Mouse (Mus musculus) intestine, embryonic 14.5 days (tissue): ENCODE measurements at regions not wholly inside any gene's neighbourhood (a gene's known extent, or its start where the extent isn't known, plus 50 kb on each side); places are given as distances from the start of the nearest gene placed in this dataset.

Experiments used
- ATAC-seq: fragments of 200-750 bp; cut with Nextera tagmentation; replicated peaks from 2 replicates; pipeline ENCODE4 v1.8.0; 2017; ENCODE audit warnings: low read depth, moderate number of reproducible peaks, moderate TSS enrichment, moderate library complexity; ENCODE audit not compliant: low FRiP score, low TSS enrichment
- DNase-seq: peaks from one replicate; pipeline ENCODE4 v3.0.0-alpha.2; 2018; ENCODE audit warnings: low spot score
- H3K27ac ChIP-seq: fragments of 300-500 bp; sonication (generic); 2 replicates; pipeline ENCODE4 v1.5.1; 2014; ENCODE audit warnings: low read depth, mild to moderate bottlenecking, control low read depth
- H3K27me3 ChIP-seq: fragments of 300-500 bp; sonication (generic); replicated peaks from 2 replicates; pipeline ENCODE4 v1.6.1; 2014; ENCODE audit warnings: low read length, control low read depth; ENCODE audit not compliant: control insufficient read depth, insufficient read depth
- H3K36me3 ChIP-seq: fragments of 300-500 bp; sonication (generic); 2 replicates; pipeline ENCODE4 v1.6.1; 2014; ENCODE audit warnings: low read length, control low read depth; ENCODE audit not compliant: control insufficient read depth, insufficient read depth
- H3K4me1 ChIP-seq: fragments of 300-500 bp; sonication (generic); replicated peaks from 2 replicates; pipeline ENCODE4 v1.6.1; 2014; ENCODE audit warnings: low read length, control low read depth, mixed read lengths; ENCODE audit not compliant: control insufficient read depth, insufficient read depth
- H3K4me2 ChIP-seq: fragments of 300-500 bp; sonication (generic); 2 replicates; pipeline ENCODE4 v1.6.1; 2014; ENCODE audit warnings: low read length
- H3K4me3 ChIP-seq: fragments of 300-500 bp; sonication (generic); 2 replicates; pipeline ENCODE4 v1.5.1; 2014; ENCODE audit warnings: low read depth, low read length, control low read depth, mixed read lengths
- H3K9ac ChIP-seq: fragments of 300-500 bp; sonication (generic); 2 replicates; pipeline ENCODE4 v1.6.1; 2014; ENCODE audit warnings: mild to moderate bottlenecking, low read length
- H3K9me3 ChIP-seq: fragments of 300-500 bp; sonication (generic); 2 replicates; pipeline ENCODE4 v1.6.1; 2016; ENCODE audit warnings: low read length, control low read depth; ENCODE audit not compliant: control insufficient read depth
- WGBS: fragments of 180-500 bp; shearing (Covaris S2); extraction: QIAGEN DNeasy Blood & Tissue Kit; methylation state at CpG from one replicate; pipeline ENCODE4 v1.1.7; 2014; 5-methylcytosine and 5-hydroxymethylcytosine counted together

DNA sequence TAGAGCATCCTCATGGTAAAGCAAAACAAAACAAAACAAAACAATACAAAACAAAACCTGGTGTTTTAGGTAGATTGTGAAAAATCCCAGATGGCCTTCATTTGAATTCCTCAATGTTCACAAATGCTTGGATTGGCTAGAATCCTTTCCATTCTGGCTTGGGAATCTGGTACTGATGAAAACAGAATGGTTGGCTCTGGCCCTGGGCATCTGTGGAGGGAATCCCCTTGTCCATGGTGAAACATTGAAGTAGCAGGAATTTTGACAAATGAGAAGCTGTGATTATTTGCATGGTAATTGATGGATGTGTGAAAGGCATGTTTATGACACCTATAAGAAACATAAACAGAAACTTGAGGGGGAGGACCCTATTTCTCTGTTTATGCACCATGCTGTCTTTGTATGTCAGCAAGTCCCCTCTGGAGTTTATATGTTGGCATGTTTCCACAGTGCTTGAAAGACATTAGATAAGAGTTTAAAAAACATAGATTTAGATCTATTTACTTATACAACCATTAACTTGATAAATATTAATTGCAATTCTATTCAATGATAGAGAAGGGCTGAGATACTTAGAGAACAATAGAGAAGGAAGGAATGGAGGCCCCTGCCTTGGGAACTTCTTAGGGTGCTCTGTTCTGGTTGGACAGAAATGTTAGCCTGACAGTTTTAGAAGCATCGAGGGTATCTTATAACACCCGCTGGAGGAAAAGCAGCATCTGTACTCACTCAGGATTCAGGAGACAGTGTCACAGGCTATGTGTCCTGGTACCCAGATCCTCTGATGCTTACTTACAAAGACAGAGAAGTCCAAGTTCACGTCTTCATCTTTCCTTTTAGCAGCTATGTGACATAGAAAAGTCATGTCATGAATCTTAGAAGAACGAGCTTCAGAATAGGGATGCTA lies 343.3 kb downstream of the Insc start:
- H3K9me3 ChIP-seq = no peaks in the 10 kb centered on the region
- WGBS = 63% methylated on average over 4 of the region's 4 CpGs
- no peak overlapping the region for H3K27ac ChIP-seq
- no peaks in the 10 kb centered on the region for H3K4me1 ChIP-seq
- H3K36me3 ChIP-seq = no peaks in the 10 kb centered on the region
- H3K27me3 ChIP-seq = no peaks in the 10 kb centered on the region
- H3K4me2 ChIP-seq = no peak overlapping the region
- H3K9ac ChIP-seq = no peak overlapping the region
- H3K4me3 ChIP-seq = no peak overlapping the region
- no peak for DNase-seq
- ATAC-seq = no peak

DNA sequence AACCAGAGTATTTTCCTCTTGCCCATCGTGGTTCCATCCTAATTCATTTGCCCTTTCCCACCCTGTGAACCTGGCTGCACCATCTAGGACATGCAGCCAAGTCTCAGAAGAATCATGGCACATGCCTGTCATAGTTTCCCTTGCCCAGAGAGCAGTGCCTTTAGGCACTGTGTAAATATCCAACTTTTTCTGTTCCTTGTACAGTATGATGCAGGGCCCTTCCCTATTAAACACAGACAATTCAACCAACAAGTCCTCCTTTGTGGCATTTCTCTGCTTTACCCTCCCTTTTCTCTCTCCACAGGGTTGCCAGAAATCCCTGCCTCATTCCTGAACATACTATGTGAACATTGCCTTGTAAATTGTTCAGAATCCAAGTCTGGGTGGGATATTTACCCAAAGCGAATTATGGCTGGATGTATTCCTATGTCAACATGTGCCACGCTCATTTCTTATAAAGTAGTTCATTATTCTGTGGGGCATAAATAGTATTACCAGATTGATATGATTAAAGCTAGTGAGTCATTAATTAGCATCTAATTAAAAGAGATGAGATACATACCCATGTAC lies 349.1 kb downstream of the Insc start:
- 71% methylated on average over 3 of the region's 3 CpGs for WGBS
- no peak overlapping the region for H3K27ac ChIP-seq
- H3K27me3 ChIP-seq = no peaks in the 10 kb centered on the region
- no peaks in the 10 kb centered on the region for H3K9me3 ChIP-seq
- ATAC-seq = no peak
- no peaks in the 10 kb centered on the region for H3K36me3 ChIP-seq
- no peak overlapping the region for H3K4me2 ChIP-seq
- no peaks in the 10 kb centered on the region for H3K4me1 ChIP-seq
- no peak for DNase-seq
- no peak overlapping the region for H3K4me3 ChIP-seq
- no peak overlapping the region for H3K9ac ChIP-seq

GRCm38 (mm10) chr7:115106041-115106440 lies 362.5 kb downstream of the Insc start:
- no peak overlapping the region for H3K4me3 ChIP-seq
- no peaks in the 10 kb centered on the region for H3K27me3 ChIP-seq
- DNase-seq = no peak
- no peak overlapping the region for H3K27ac ChIP-seq
- H3K9ac ChIP-seq = no peak overlapping the region
- no peak overlapping the region for H3K4me2 ChIP-seq
- no peak for ATAC-seq
- H3K36me3 ChIP-seq = no peaks in the 10 kb centered on the region
- WGBS = 65% methylated on average over 2 of the region's 2 CpGs
- H3K9me3 ChIP-seq = no peaks in the 10 kb centered on the region
- H3K4me1 ChIP-seq = no peaks in the 10 kb centered on the region

DNA sequence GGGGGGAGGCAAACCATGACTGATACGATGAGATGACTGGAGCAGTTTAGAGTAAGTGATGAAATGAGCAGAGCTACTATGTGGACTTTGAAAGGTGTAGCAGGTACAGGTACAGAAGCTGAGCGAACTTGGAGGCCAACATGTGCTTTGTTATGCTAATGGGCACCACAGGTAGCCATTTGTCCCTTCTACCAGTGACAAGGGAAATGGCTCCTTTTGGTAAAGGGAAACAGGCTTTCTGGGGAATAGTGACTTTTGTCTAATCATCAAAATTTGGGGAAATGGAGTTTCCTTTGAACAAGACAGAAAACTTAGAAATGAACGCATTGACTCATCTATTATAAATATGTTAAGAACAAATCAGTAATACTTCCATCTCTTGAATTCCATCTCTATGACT lies 368.8 kb downstream of the Insc start:
- H3K9me3 ChIP-seq = no peaks in the 10 kb centered on the region
- H3K4me2 ChIP-seq = no peak overlapping the region
- H3K4me1 ChIP-seq = no peaks in the 10 kb centered on the region
- H3K27ac ChIP-seq = no peak overlapping the region
- H3K4me3 ChIP-seq = no peak overlapping the region
- H3K36me3 ChIP-seq = no peaks in the 10 kb centered on the region
- DNase-seq (no peak), ATAC-seq (no peak)
- H3K9ac ChIP-seq = no peak overlapping the region
- no peaks in the 10 kb centered on the region for H3K27me3 ChIP-seq
- WGBS = 54% methylated on average over 3 of the region's 3 CpGs

DNA sequence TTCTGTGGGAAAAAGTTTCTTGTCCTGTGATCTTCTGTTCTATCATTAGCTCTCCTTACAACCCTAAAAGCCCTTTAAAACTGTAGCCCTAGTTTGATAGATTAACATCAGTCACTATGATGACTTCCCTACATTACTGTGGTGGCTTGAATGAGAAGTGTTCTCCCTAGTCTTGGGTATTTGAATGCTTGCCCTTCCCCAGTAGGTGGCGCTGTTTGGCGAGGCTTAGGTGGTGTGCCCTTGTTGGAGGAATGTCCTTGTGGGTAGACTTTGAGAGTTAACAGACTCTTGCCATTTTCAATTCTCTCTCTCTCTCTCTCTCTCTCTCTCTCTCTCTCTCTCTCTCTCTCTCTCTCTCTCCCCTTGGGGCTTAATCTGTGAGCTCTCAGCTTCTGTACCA lies 379.8 kb downstream of the Insc start:
- ATAC-seq (no peak), DNase-seq (no peak)
- H3K4me3 ChIP-seq = no peak overlapping the region
- no peaks in the 10 kb centered on the region for H3K4me1 ChIP-seq
- H3K27ac ChIP-seq = no peak overlapping the region
- no peaks in the 10 kb centered on the region for H3K9me3 ChIP-seq
- no peaks in the 10 kb centered on the region for H3K27me3 ChIP-seq
- no peaks in the 10 kb centered on the region for H3K36me3 ChIP-seq
- WGBS = 50% methylated on average over 2 of the region's 2 CpGs
- H3K4me2 ChIP-seq = no peak overlapping the region
- H3K9ac ChIP-seq = no peak overlapping the region

DNA sequence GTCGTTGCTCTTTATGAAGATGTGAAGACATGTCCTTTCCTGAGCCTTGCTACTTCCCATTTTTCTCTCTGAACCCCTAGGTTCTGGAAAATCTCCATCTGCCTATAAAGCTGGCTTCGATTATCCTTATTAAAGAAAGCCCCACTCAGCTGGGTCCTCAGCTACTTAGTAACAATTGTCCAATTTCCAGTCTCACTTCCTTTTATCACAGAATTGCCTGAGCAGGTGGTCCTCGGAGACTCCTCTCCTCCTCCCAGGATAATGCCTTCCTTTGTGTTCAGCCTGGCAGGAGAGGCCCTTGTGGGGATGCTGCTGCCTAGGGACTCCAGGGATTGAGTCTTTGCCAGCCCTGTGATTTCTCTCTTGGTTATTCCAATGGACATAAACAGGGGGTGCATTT lies 385.5 kb downstream of the Insc start:
- Histone ChIP-seq H3K27me3 (no peaks in the 10 kb centered on the region), H3K4me3 (no peak overlapping the region), H3K4me2 (no peak overlapping the region), H3K9me3 (no peaks in the 10 kb centered on the region), H3K27ac (no peak overlapping the region), H3K36me3 (no peaks in the 10 kb centered on the region), H3K9ac (no peak overlapping the region), H3K4me1 (no peaks in the 10 kb centered on the region)
- ATAC-seq = no peak
- DNase-seq = no peak
- WGBS = 48% methylated on average over 3 of the region's 3 CpGs

DNA sequence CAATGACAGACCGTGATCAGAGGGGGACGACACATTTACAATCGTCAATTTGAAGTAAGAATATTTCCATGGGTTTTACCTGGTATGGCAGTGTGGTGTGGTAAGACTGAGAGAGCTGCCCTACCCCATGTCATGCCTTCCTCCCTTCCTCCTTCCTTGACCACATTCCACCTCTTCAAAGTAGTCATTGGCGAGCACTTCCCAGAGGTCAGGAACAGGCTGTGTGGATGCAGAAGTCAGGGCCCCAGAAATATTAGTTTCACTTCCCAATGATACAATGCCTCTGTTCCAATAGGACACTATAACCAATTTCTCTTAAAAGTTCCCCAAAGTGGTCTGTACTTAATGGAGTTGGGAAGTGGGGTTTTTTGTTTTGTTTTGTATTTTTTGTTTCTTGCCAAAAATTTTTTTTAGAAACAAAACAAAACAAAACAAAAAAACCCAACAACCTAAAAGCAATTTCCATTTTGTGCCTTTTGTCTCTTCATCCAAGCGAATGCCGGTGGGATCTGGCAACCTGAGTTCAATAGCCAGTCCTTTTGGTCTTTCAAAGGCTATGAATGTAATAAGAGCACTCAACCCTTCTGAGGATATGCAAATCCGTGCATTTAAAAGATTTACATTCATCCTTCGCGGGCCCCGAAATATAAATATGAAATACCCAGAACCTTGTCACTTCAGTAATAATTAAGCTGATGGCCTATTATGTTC lies 387.9 kb downstream of the Insc start:
- no peaks in the 10 kb centered on the region for H3K27me3 ChIP-seq
- no peak for ATAC-seq
- H3K9me3 ChIP-seq = no peaks in the 10 kb centered on the region
- H3K27ac ChIP-seq = no peak overlapping the region
- H3K36me3 ChIP-seq = no peaks in the 10 kb centered on the region
- H3K4me3 ChIP-seq = no peak overlapping the region
- H3K9ac ChIP-seq = no peak overlapping the region
- no peak overlapping the region for H3K4me2 ChIP-seq
- DNase-seq = no peak
- H3K4me1 ChIP-seq = no peaks in the 10 kb centered on the region
- whole genome bisulfite sequencing = 90% methylated on average over 10 of the region's 10 CpGs

DNA sequence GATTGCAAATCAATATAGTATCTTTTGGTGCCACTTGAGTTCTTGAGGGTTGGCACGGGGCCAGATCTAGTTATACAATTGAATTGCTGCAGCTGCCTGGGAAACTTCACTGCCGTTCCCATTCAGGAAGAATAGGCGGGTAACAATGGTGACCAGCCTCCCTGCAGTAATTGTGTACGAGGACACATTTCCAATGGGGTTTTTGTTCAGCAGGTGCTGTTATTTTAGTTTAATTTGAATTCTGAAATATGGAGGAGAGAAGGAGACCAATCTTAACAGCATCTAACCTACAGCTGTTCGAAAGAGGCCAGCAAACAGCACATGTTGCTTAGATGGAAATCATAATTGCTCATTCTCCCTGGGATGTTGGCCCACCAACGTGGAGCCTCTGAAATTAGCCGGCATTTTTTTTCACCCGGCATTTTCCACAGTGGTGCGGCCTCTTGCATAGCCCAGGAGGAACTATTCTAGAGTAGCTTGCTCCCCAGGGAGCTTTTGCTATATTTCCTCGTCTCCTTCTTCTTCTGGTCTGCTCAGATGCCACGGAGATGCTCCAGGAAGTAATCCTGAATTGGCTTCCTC lies 388.6 kb downstream of the Insc start:
- ATAC-seq = no peak
- no peaks in the 10 kb centered on the region for H3K9me3 ChIP-seq
- no peaks in the 10 kb centered on the region for H3K27me3 ChIP-seq
- H3K4me2 ChIP-seq = no peak overlapping the region
- H3K9ac ChIP-seq = no peak overlapping the region
- no peaks in the 10 kb centered on the region for H3K4me1 ChIP-seq
- DNase-seq = no peak
- H3K27ac ChIP-seq = no peak overlapping the region
- no peak overlapping the region for H3K4me3 ChIP-seq
- 71% methylated on average over 11 of the region's 11 CpGs for WGBS
- no peaks in the 10 kb centered on the region for H3K36me3 ChIP-seq
